ENCODE assay signal across 8 mouse cellular contexts in genomic region chr5:100430076-100430390, GRCm38 (mm10). TPM values are rescaled to one million over a fixed set of nuclear protein-coding genes. Genes with fewer than 3 reads are reported as not detected.
DNase-seq lines count a peak whose midpoint lies in the region; ATAC-seq and TF ChIP-seq lines count a peak whose summit lies in the region.

No protein-coding gene starts in this region.

- no peaks in the 10 kb centered on the region for H3K9me3 ChIP-seq in heart, embryonic 11.5 days (replicated peaks; ENCODE audit: control insufficient read depth, low read length)
- no peaks in the 10 kb centered on the region for H3K9me3 ChIP-seq in forebrain, embryonic 14.5 days (replicated peaks; ENCODE audit: control insufficient read depth, low read length)
- H3K9me3 ChIP-seq in liver, postnatal 0 days (ENCODE audit: low read length) = no peaks in the 10 kb centered on the region

- no peak for TF ChIP-seq EP300 in liver, postnatal 0 days (IDR thresholded peaks at IDR 0.05; ENCODE audit: low read depth)

- H3K4me1 ChIP-seq in heart, embryonic 11.5 days (ENCODE audit: control insufficient read depth, insufficient read depth, low read length) = peaks cover 23% of the 10 kb centered on the region
- peaks cover 28% of the 10 kb centered on the region for H3K4me1 ChIP-seq in forebrain, embryonic 14.5 days (ENCODE audit: control insufficient read depth, insufficient read depth, low read length)
- peaks cover 34% of the 10 kb centered on the region for H3K4me1 ChIP-seq in liver, postnatal 0 days (ENCODE audit: insufficient read depth)

- no peak for TF ChIP-seq CTCF in liver, postnatal 0 days (IDR thresholded peaks at IDR 0.05; ENCODE audit: low read depth)

- peak overlapping the region; percentile 90 for H3K4me2 ChIP-seq in heart, embryonic 11.5 days
- H3K4me2 ChIP-seq in forebrain, embryonic 14.5 days (ENCODE audit: low read length) = peak overlapping the region; percentile 97
- H3K4me2 ChIP-seq in liver, postnatal 0 days (ENCODE audit: low read depth, low read length) = peak overlapping the region; percentile 95

- no peaks in the 10 kb centered on the region for H3K27me3 ChIP-seq in heart, embryonic 11.5 days (ENCODE audit: control insufficient read depth, insufficient read depth, low read length)
- H3K27me3 ChIP-seq in forebrain, embryonic 14.5 days (replicated peaks; ENCODE audit: control insufficient read depth, insufficient read depth, low read length) = no peaks in the 10 kb centered on the region
- no peaks in the 10 kb centered on the region for H3K27me3 ChIP-seq in liver, postnatal 0 days (ENCODE audit: insufficient read depth, low read length)

- peak overlapping the region; percentile 60 for H3K4me3 ChIP-seq in heart, embryonic 11.5 days (ENCODE audit: low read depth, low read length)
- H3K4me3 ChIP-seq in forebrain, embryonic 14.5 days (ENCODE audit: low read depth, low read length) = peak overlapping the region; percentile 74
- peak overlapping the region; percentile 69 for H3K4me3 ChIP-seq in liver, postnatal 0 days (ENCODE audit: low read depth, low read length)

- no peak for DNase-seq in heart, adult 11 months
- DNase-seq in ES-CJ7 (ENCODE audit: low read depth, low spot score) (peak; percentile 46), adipocyte (ENCODE audit: low spot score) (no peak)
- DNase-seq in forebrain, embryonic 14.5 days (ENCODE audit: low spot score) = no peak
- no peak for DNase-seq in liver, postnatal 0 days
- DNase-seq in right cerebral cortex, adult 18-20 months = no peak

- ATAC-seq in heart, embryonic 11.5 days (replicated peaks; ENCODE audit: insufficient number of reproducible peaks, low FRiP score, low TSS enrichment) = no peak
- peak; percentile 0; the same call in 1 of the 2 replicates for ATAC-seq in forebrain, embryonic 14.5 days
- peak; percentile 5; the same call in 1 of the 2 replicates for ATAC-seq in liver, postnatal 0 days
- ATAC-seq in CD4-positive, CD25-positive, alpha-beta regulatory T cell, adult 4 months = no peak

- H3K9ac ChIP-seq in heart, embryonic 11.5 days (ENCODE audit: low read depth, low read length) = peak overlapping the region; percentile 91
- H3K9ac ChIP-seq in forebrain, embryonic 14.5 days (ENCODE audit: low read length) = peak overlapping the region; percentile 89
- peak overlapping the region; percentile 84 for H3K9ac ChIP-seq in liver, postnatal 0 days (replicated peaks)

- H3K36me3 ChIP-seq in heart, embryonic 11.5 days (ENCODE audit: control insufficient read depth, insufficient read depth, low read length) = peaks cover 14% of the 10 kb centered on the region
- peaks cover 28% of the 10 kb centered on the region for H3K36me3 ChIP-seq in forebrain, embryonic 14.5 days (ENCODE audit: control insufficient read depth, insufficient read depth, low read length)
- H3K36me3 ChIP-seq in liver, postnatal 0 days (replicated peaks; ENCODE audit: insufficient read depth, low read length) = peaks cover 12% of the 10 kb centered on the region

- WGBS in heart, embryonic 11.5 days (ENCODE audit: insufficient replicate concordance) = 5% methylated on average over 11 of the region's 11 CpGs
- WGBS in forebrain, embryonic 14.5 days = 5% methylated on average over 11 of the region's 11 CpGs
- 3% methylated on average over 11 of the region's 11 CpGs for WGBS in liver, postnatal 0 days (ENCODE audit: insufficient replicate concordance)

- H3K27ac ChIP-seq in heart, embryonic 11.5 days (ENCODE audit: low read depth, low read length) = peak overlapping the region; percentile 89
- peak overlapping the region; percentile 78; the same call in 1 of the 2 replicates for H3K27ac ChIP-seq in forebrain, embryonic 14.5 days (ENCODE audit: low read depth, low read length)
- H3K27ac ChIP-seq in liver, postnatal 0 days (ENCODE audit: low read depth) = peak overlapping the region; percentile 92

RNA-seq across cellular contexts. Expression of gene Sec31a, which starts 14.0 kb away (rescaled TPM):
- 154 and 190 TPM in 2 replicates for polyA plus RNA-seq in heart, embryonic 11.5 days (2014; fragmentation: Nextera tagmentation; extraction: Ambion mirVana)
- polyA plus RNA-seq in forebrain, embryonic 14.5 days (2014; fragmentation: Nextera tagmentation; extraction: Ambion mirVana) = 64.5 and 71.3 TPM in 2 replicates
- 54.7 and 55.1 TPM in 2 replicates for polyA plus RNA-seq in liver, postnatal 0 days (2015; fragmentation: Nextera tagmentation; extraction: Ambion mirVana)
- 100 to 1,000 TPM in 1 of 2 experiments, 10 to 100 TPM in 1; 92.6 to 140 TPM for polyA plus RNA-seq in CD4-positive, CD25-positive, alpha-beta regulatory T cell, adult 4 months (2017; shearing (Covaris generic))

Comparison
In these comparisons a context has a peak if more than half of its experiments do, and no peak if none do; other contexts are left out.
1. ATAC-seq: peak in forebrain, embryonic 14.5 days (single experiment) and liver, postnatal 0 days (single experiment); none in heart, embryonic 11.5 days (single experiment) and CD4-positive, CD25-positive, alpha-beta regulatory T cell, adult 4 months (single experiment).
2. Peak in every context shown above with its lines, with median percentiles within 50 percentile points of each other: H3K27ac ChIP-seq, H3K4me2 ChIP-seq, H3K4me3 ChIP-seq and H3K9ac ChIP-seq.